Mouse (Mus musculus): ENCODE results near the gene Treml4. TPM values are rescaled to one million over a fixed set of nuclear protein-coding genes. Genes with fewer than 3 reads are reported as not detected.

Gene Treml4
- total RNA-seq, 2 experiments from 2014 or later, result not detected

Other genes starting within 250 kb of the Treml4 start
- not detected for gene 1700122O11Rik, start 226.0 kb upstream of the Treml4 start, total RNA-seq (2021)
- gene 1700067P10Rik, start 175.0 kb upstream of the Treml4 start, total RNA-seq (2021), result not detected
- not detected for gene 9830107B12Rik, start 118.0 kb upstream of the Treml4 start, total RNA-seq (2021)
- not detected for gene A530064D06Rik, start 97.0 kb upstream of the Treml4 start, total RNA-seq (2021)
- gene Trem1, start 31.5 kb upstream of the Treml4 start, total RNA-seq (2021), result not detected
- gene Trem3, start 16.5 kb upstream of the Treml4 start, total RNA-seq (2021), result not detected
- under 1 TPM; 0.19 to 0.48 TPM for gene Treml2, start 35.2 kb downstream of the Treml4 start, total RNA-seq (2021)
- not detected for gene B430306N03Rik, start 51.8 kb downstream of the Treml4 start, total RNA-seq (2021)
- 1 to 10 TPM; 7.6 to 8.1 TPM for gene Trem2, start 82.1 kb downstream of the Treml4 start, total RNA-seq (2021)
- gene Treml1, start 95.6 kb downstream of the Treml4 start, total RNA-seq (2021), result under 1 TPM in 1 of 2 experiments, not detected in 1; 0.44 TPM
- 10 to 100 TPM; 30.3 to 42.0 TPM for gene Nfya, start 145.6 kb downstream of the Treml4 start, total RNA-seq (2021)
- gene Oard1, start 145.7 kb downstream of the Treml4 start, total RNA-seq (2021), result 10 to 100 TPM; 10.7 to 11.2 TPM
- gene Apobec2, start 168.6 kb downstream of the Treml4 start, total RNA-seq (2021), result under 1 TPM; 0.30 to 0.45 TPM
- under 1 TPM in 1 of 2 experiments, not detected in 1; 0.79 TPM for gene Tspo2, start 187.2 kb downstream of the Treml4 start, total RNA-seq (2021)
- gene Unc5cl, start 190.6 kb downstream of the Treml4 start, total RNA-seq (2021), result 1 to 10 TPM in 1 of 2 experiments, under 1 TPM in 1; 0.36 to 1.0 TPM

Data from layer of hippocampus, postnatal 14 days (tissue).